Mouse (Mus musculus): ENCODE measurements around the gene Tmem163. TPM values are rescaled to one million over a fixed set of nuclear protein-coding genes. Genes with fewer than 3 reads are reported as not detected.
A peak's percentile ranks its signal among the peaks of the same experiment; 100 is the strongest.

Gene Tmem163
- total and polyA plus RNA-seq, 2 experiments from 2014 or later, result 54.9 to 56.0 TPM

DNA sequence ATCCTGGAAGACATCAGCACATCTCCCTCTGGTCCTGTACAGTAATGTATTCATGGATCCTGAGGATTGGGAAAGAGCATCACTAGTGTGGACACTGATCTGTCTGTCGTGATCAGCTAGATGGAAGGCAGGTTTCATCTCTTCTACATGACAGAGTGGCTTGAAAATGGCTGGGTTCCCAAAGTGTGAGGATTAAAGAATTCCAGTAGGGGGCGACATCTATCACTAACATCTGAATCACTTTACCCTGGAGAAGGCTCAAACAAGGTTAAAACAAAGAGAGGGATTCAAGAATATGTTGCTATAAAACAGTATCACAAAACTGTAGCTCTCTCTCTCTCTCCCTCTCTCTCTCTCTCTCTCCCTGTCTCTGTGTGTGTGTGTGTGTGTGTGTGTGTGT lies 17.2 kb upstream of the Tmem163 start:
- Histone ChIP-seq H3K9me3 (ENCODE audit: low read length) (no peaks in the 10 kb centered on the region), H3K4me3 (ENCODE audit: low read length) (no peak overlapping the region), H3K9ac (replicated peaks; ENCODE audit: low read length) (no peak overlapping the region), H3K4me2 (ENCODE audit: low read depth, low read length) (no peak overlapping the region), H3K4me1 (ENCODE audit: insufficient read depth, low read length) (no peaks in the 10 kb centered on the region), H3K27ac (no peak overlapping the region), H3K36me3 (ENCODE audit: insufficient read depth, low read length) (no peaks in the 10 kb centered on the region), H3K27me3 (ENCODE audit: insufficient read depth, low read length) (no peaks in the 10 kb centered on the region)
- ATAC-seq (no peak), DNase-seq (ENCODE audit: low spot score) (peak; percentile 58)
- peak; percentile 48 for TF ChIP-seq CTCF (IDR thresholded peaks at IDR 0.05; ENCODE audit: low read depth)
- WGBS, result 24% methylated on average over 2 of the region's 2 CpGs

DNA sequence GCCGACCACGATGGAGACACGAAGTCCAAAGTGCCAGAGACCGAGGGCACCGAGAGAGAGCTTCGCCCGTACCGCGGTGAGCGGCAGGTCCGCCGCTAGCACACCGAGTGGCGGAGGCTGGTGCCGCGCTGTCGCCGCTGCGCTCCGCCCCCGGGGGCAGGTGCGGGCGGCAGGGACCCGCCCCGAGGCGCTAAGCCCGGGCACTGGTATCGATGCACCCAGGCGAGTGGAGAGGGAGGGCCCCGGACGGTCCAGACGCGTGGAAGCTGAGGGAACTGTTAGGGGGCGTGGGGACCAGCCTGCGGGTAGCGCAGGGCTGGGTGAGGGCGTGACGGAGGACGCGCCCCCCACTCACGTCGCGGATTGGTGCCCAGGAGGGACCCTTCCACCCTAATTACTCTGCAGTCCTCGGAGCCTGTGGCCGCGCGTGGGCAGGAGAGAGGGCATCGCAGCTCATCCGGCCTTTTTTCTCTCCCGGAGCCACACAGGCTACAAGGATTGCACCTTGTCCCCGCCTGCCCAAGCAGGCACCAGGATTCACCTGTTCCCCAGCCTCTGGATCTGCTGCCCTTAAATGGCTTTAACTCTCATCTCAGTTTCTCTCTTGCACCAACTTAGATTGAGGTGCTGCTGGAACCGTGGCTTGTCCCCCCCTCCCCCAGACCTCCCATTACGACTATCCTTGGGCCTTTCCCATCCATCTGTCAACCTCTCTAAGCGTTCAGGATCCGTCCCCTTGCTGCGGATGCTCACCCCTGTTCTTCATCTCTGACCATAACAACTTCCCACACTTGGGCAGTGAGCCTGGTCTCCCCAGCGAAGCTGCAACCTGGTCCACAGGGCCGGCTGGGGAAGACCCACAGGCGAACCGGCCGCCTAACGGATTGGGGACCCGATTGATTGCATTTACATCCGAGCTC lies 1.4 kb downstream of the Tmem163 start:
- 3% methylated on average over 64 of the region's 64 CpGs for WGBS
- H3K36me3 ChIP-seq (ENCODE audit: insufficient read depth, low read length), result no peaks in the 10 kb centered on the region
- peaks cover 6% of the 10 kb centered on the region for H3K4me1 ChIP-seq (ENCODE audit: insufficient read depth, low read length)
- DNase-seq (ENCODE audit: low spot score), result peak; percentile 47
- peaks cover 8% of the 10 kb centered on the region; the same call in 1 of the 2 replicates for H3K27me3 ChIP-seq (ENCODE audit: insufficient read depth, low read length)
- no peaks in the 10 kb centered on the region for H3K9me3 ChIP-seq (ENCODE audit: low read length)
- H3K9ac ChIP-seq (replicated peaks; ENCODE audit: low read length), result peak overlapping the region; percentile 58
- H3K4me2 ChIP-seq (ENCODE audit: low read depth, low read length), result peak overlapping the region; percentile 88
- peak overlapping the region; percentile 65 for H3K4me3 ChIP-seq (ENCODE audit: low read length)
- H3K27ac ChIP-seq, result peak overlapping the region; percentile 62
- peak; percentile 79 for ATAC-seq
- no peak for TF ChIP-seq CTCF (IDR thresholded peaks at IDR 0.05; ENCODE audit: low read depth)

DNA sequence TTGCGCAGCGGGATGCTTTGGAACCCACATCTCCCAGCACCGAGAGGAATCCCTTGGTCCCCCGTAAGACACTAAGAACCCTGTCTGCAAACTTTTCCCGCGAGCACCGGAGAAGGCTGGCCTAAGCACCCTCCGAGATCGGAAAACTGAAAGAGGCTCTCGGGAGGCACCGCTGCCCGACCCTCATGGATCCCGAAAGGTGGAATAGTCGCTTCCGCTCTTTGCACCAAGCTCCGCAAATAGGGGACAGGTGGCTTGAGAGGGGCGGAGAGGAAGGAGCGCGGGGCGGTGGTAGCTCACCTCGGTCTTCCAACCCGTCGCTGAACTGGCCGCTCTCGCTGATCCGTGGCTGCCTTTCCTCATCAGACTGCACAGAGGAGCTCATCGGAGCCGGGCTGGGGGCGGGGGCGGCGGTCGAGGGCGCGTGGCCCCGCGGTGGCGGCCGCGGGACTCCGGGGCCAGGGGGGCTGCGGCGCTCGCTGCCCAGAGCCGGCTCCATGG lies 2.2 kb downstream of the Tmem163 start:
- peak overlapping the region; percentile 62 for H3K27ac ChIP-seq
- ATAC-seq (peak; percentile 46), DNase-seq (ENCODE audit: low spot score) (peak; percentile 35)
- peak overlapping the region; percentile 65 for H3K4me3 ChIP-seq (ENCODE audit: low read length)
- H3K36me3 ChIP-seq (ENCODE audit: insufficient read depth, low read length), result no peaks in the 10 kb centered on the region
- no peak for TF ChIP-seq CTCF (IDR thresholded peaks at IDR 0.05; ENCODE audit: low read depth)
- peak overlapping the region; percentile 58 for H3K9ac ChIP-seq (replicated peaks; ENCODE audit: low read length)
- under 1% methylated on average over 44 of the region's 44 CpGs for WGBS
- H3K9me3 ChIP-seq (ENCODE audit: low read length), result no peaks in the 10 kb centered on the region
- H3K27me3 ChIP-seq (ENCODE audit: insufficient read depth, low read length), result peaks cover 8% of the 10 kb centered on the region; the same call in 1 of the 2 replicates
- H3K4me2 ChIP-seq (ENCODE audit: low read depth, low read length), result peak overlapping the region; percentile 88
- peaks cover 6% of the 10 kb centered on the region for H3K4me1 ChIP-seq (ENCODE audit: insufficient read depth, low read length)

DNA sequence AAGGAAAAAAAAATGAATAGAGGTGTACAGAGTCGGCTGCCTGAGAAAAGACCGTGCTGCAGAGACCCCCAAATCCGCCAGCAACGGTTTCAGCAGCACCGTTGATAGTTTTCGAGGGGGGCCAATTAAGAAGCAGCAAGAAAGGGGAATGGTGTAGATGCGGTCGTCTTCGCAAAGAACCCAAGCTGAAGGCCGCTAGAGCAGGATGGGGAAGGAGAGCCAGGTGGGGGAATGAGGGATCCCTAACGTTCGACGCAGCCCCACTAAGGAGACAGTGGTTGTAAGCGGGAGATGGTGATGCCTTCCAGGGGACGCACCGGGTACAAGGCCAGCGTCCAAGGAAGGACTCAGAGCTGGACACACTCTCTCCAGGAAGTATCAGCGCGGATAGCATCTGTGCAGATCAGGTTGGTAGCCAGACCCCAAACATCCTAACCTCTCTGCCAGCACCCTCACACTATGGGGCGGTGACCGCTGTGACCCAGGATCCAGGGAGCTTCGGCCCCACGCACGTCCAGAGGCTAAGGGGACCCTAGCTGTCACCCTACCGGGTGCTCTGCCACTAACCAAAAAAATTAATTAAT lies 2.7 kb downstream of the Tmem163 start:
- H3K4me3 ChIP-seq (ENCODE audit: low read length), result peak overlapping the region; percentile 65
- H3K9me3 ChIP-seq (ENCODE audit: low read length), result no peaks in the 10 kb centered on the region
- WGBS, result 3% methylated on average over 25 of the region's 25 CpGs
- H3K27ac ChIP-seq, result peak overlapping the region; percentile 12
- H3K36me3 ChIP-seq (ENCODE audit: insufficient read depth, low read length), result no peaks in the 10 kb centered on the region
- ATAC-seq, result no peak
- peak overlapping the region; percentile 88 for H3K4me2 ChIP-seq (ENCODE audit: low read depth, low read length)
- peaks cover 8% of the 10 kb centered on the region; the same call in 1 of the 2 replicates for H3K27me3 ChIP-seq (ENCODE audit: insufficient read depth, low read length)
- peak overlapping the region; percentile 58 for H3K9ac ChIP-seq (replicated peaks; ENCODE audit: low read length)
- DNase-seq (ENCODE audit: low spot score), result no peak
- peaks cover 6% of the 10 kb centered on the region for H3K4me1 ChIP-seq (ENCODE audit: insufficient read depth, low read length)
- no peak for TF ChIP-seq CTCF (IDR thresholded peaks at IDR 0.05; ENCODE audit: low read depth)

DNA sequence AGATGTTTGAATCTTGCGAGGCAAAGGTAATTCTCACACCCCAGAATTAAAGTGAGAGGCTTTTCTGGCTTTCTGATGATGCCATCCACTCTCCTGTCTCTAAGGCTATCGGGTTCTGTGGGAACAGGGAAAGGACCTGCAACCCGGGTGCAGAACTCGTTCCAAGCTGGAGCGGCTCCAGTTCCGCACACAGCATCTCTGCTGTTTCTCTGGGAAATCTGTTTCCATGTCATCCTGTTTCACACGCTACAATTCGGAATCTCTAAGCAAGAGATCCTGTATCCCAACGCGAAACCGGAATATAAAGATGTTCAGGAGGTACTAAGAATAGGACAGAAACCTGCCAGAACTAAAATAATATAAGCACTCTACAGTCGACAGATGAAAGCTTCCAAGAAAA lies 3.2 kb downstream of the Tmem163 start:
- Histone ChIP-seq H3K9ac (replicated peaks; ENCODE audit: low read length) (peak overlapping the region; percentile 58), H3K4me1 (ENCODE audit: insufficient read depth, low read length) (peaks cover 6% of the 10 kb centered on the region), H3K27ac (peak overlapping the region; percentile 12), H3K4me3 (ENCODE audit: low read length) (peak overlapping the region; percentile 65), H3K9me3 (ENCODE audit: low read length) (no peaks in the 10 kb centered on the region), H3K36me3 (ENCODE audit: insufficient read depth, low read length) (no peaks in the 10 kb centered on the region), H3K27me3 (ENCODE audit: insufficient read depth, low read length) (peaks cover 8% of the 10 kb centered on the region; the same call in 1 of the 2 replicates), H3K4me2 (ENCODE audit: low read depth, low read length) (peak overlapping the region; percentile 88)
- TF ChIP-seq CTCF (IDR thresholded peaks at IDR 0.05; ENCODE audit: low read depth), result no peak
- DNase-seq (ENCODE audit: low spot score), result peak; percentile 35
- no peak for ATAC-seq
- 19% methylated on average over 12 of the region's 12 CpGs for WGBS

DNA sequence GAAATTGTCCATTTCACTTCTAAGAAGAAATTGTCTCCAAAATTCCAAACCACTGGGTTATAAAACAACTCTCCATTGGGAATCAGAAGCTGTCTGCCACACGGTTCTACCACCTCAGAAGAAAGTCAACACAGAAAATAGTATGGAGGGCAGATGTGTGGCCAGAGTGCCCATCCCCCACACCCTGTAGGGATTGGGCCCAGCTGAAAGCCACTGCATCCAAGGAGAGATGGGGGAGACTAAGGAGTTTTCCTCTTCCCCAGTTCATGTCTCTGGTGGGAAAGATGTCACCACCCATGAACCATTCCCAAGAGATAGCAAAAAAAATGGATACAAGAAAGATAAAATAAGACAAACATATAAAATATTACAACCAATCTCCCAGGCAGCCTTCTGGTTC lies 4.1 kb downstream of the Tmem163 start:
- ATAC-seq (no peak), DNase-seq (ENCODE audit: low spot score) (no peak)
- Histone ChIP-seq H3K27me3 (ENCODE audit: insufficient read depth, low read length) (peaks cover 8% of the 10 kb centered on the region; the same call in 1 of the 2 replicates), H3K36me3 (ENCODE audit: insufficient read depth, low read length) (no peaks in the 10 kb centered on the region), H3K4me3 (ENCODE audit: low read length) (no peak overlapping the region; the same call in 1 of the 2 replicates), H3K4me2 (ENCODE audit: low read depth, low read length) (peak overlapping the region; percentile 88), H3K9me3 (ENCODE audit: low read length) (no peaks in the 10 kb centered on the region), H3K4me1 (ENCODE audit: insufficient read depth, low read length) (peaks cover 6% of the 10 kb centered on the region), H3K27ac (no peak overlapping the region), H3K9ac (replicated peaks; ENCODE audit: low read length) (no peak overlapping the region)
- WGBS, result 63% methylated on average over 1 of the region's 1 CpGs
- no peak for TF ChIP-seq CTCF (IDR thresholded peaks at IDR 0.05; ENCODE audit: low read depth)
